Mouse (Mus musculus) testis, adult 2 months (tissue): Measurements from ENCODE around the gene Tmem243.

Source experiments
- CTCF ChIP-seq: fragments of 200-500 bp; IDR thresholded peaks from 2 replicates; pipeline ENCODE4 v1.5.1; 2012; ENCODE audit warnings: low read depth, mild to moderate bottlenecking, inconsistent platforms, low read length, moderate library complexity; ENCODE audit not compliant: control insufficient read depth, insufficient read depth, insufficient replicate concordance
- POLR2A ChIP-seq: fragments of 200-500 bp; IDR thresholded peaks from 2 replicates; pipeline ENCODE4 v1.6.1; 2012; ENCODE audit warnings: low read depth, mild to moderate bottlenecking, inconsistent platforms, low read length, moderate library complexity; ENCODE audit not compliant: control insufficient read depth

DNA sequence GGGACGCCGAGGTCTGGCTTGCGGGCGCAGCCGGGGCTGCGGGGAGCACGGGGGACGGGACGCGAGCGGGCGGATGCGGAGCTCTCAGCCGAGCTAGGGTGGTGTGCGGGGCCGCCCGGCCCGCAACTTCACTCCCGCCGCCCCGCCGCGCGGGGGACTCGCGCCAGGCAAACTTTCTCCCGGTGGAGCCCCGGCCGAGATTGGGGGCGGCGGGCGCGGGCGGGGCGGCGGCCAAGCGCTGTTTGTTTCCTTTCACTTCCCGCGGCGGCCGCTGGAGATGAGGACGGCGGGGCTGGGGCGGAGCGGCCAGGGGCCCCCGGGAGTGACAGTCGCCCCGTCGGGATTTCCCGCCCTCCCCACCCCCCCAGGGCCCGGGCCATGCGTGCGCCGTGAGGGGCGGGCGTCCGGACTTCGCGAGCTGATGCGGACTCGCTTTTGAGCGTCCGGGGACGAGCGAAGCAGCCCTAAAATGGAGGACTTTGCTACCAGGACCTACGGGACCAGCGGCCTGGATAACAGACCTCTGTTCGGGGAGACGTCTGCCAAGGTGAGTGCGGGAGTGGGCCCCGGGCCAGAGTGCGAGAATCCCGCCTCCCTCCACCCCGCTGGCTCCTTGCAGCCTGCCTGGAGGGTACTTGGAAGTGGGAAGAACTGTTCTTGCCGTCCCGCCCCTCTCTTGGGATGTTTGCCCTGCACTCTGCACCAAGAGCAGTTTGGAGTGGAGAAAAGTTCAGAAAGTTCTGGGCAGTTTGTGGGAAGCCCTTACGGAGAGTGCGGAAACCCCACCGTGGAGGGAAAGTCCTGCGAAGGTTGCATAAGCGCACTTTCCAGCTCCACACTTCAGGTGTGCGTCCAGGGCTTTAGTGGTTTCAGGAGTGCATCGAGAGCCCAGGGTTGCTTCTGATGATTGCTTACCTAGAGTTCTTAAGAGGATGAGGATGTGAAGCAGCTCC lies 657 bp downstream of the Tmem243 start:
- TF ChIP-seq CTCF: no peak
- TF ChIP-seq POLR2A: no peak; the same call in 1 of the 2 replicates
